Mouse (Mus musculus) monocyte, adult 5-6 weeks (primary cell): ENCODE measurements around the gene Olfr267. TPM values are rescaled to one million over a fixed set of nuclear protein-coding genes. Genes with fewer than 3 reads are reported as not detected.

Source experiments
- ATAC-seq: fragments of 153-309, 156-312 bp; replicated peaks from 2 replicates; pipeline ENCODE4 v1.8.0; 2017; ENCODE audit warnings: mild to moderate bottlenecking; ENCODE audit not compliant: low TSS enrichment, insufficient number of reproducible peaks, severe bottlenecking, poor library complexity, low FRiP score
- total RNA-seq: library from RNA; stranded (forward); fragments of 200-1000, 200-491, 200-594 nt; gene quantifications from 3 replicates; pipeline ENCODE4 v1.2.3, GENCODE M21; 2017

Olfr267 gene
- total RNA-seq: not detected in 3 replicates

GRCm38 (mm10) chr4:58787616-58788015 is at the start of gene Olfr267:
TSS of gene Olfr267 (minus strand) at chr4:58787716.
- ATAC-seq: no peak

DNA sequence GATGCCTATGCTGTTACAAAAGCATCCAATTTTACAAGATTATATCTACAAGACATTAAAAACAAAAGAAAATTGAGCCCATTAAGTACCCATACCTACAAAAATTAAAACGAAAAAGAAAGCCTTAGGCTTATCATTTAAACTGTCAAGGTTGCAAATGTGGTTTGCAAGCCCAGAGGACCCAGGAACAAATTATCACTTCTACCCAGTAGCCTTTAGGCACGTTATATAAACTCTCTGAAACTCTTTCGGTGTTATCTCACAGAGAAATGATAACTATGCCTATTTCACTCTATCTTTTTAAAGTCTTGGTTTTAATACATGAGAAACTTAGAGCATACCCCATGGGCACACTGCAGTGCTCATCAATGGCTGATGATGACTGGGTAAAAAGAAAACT is 45.4 kb upstream of the Olfr267 start:
- ATAC-seq: no peak

- no peak for ATAC-seq
Observed at GRCm38 (mm10) chr4:58825921-58826320, 38.4 kb upstream of the Olfr267 start.

- ATAC-seq: no peak
Observed at GRCm38 (mm10) chr4:58786659-58787058, 857 bp downstream of the Olfr267 start.

- no peak for ATAC-seq
Observed at GRCm38 (mm10) chr4:58763417-58763816, 24.1 kb downstream of the Olfr267 start.

GRCm38 (mm10) chr4:58749510-58749909 is 38.0 kb downstream of the Olfr267 start:
- ATAC-seq: no peak

- ATAC-seq: no peak
Observed at GRCm38 (mm10) chr4:58749101-58749500, 38.4 kb downstream of the Olfr267 start.

GRCm38 (mm10) chr4:58745583-58746222 is 41.8 kb downstream of the Olfr267 start:
- ATAC-seq: no peak

DNA sequence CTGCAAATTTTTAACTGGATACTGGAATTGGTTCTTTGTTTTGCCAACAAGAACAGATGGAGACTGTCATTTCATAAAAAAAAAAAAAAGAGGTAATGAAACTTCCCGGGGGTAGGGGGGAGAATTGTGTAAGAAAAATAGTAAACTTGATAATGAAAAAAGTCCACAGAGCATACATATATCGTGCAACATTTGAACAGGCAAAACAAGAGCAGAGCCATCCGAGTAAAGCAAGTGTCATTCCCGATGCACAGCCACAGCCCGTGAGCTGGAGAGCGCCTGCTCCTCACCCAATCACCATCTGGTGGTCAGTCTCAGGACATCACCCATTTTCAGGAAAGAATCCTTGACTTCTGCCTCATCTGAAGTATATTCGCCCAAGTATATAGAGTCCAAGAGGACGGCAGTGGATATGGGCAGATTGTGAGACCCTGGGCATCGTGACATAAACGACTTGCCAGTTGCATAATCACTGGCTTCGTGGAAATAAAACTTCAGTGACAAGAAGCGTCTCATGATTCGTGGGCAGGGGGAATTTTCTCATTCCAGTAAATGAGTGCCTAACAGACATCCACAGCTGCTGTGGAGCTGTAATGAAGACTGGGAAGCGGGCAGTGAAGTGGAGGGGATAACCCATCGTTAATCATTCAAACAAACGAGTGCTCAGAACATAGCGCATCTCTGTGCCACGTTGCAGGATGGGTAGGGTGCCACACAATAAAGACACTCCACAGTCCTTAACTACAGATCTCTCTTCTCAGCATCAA is 50.5 kb downstream of the Olfr267 start:
- no peak for ATAC-seq

Other genes with a start within 250 kb of the Olfr267 start
- gene Lpar1, start 233.8 kb downstream of the Olfr267 start, total RNA-seq: 0.19 TPM in 1 of 3 replicates, not detected in the others
- gene Ecpas, start 125.0 kb upstream of the Olfr267 start, total RNA-seq: 39.7 to 80.2 TPM (median 72.1 TPM) in 3 replicates
- gene Zkscan16, start 155.9 kb upstream of the Olfr267 start, total RNA-seq: 0.29 TPM in 1 of 3 replicates, not detected in the others
- gene Ptgr1, start 199.4 kb upstream of the Olfr267 start, total RNA-seq: 1.9 to 2.7 TPM (median 2.3 TPM) in 3 replicates
- gene Dnajc25, start 207.3 kb upstream of the Olfr267 start, total RNA-seq: 10.7 to 15.7 TPM (median 15.3 TPM) in 3 replicates
- gene Gm20503, start 215.5 kb upstream of the Olfr267 start, total RNA-seq: not detected in 3 replicates
- 76.3 to 133 TPM (median 119 TPM) in 3 replicates for gene Gng10, start 247.4 kb upstream of the Olfr267 start, total RNA-seq